Mouse (Mus musculus): ENCODE data around the gene Lrrc57.
"Not testable (repeated sequence)": the region's sequence is repeated elsewhere in the genome, so short reads cannot be mapped to it uniquely, and the experiment has no call there.

DNA sequence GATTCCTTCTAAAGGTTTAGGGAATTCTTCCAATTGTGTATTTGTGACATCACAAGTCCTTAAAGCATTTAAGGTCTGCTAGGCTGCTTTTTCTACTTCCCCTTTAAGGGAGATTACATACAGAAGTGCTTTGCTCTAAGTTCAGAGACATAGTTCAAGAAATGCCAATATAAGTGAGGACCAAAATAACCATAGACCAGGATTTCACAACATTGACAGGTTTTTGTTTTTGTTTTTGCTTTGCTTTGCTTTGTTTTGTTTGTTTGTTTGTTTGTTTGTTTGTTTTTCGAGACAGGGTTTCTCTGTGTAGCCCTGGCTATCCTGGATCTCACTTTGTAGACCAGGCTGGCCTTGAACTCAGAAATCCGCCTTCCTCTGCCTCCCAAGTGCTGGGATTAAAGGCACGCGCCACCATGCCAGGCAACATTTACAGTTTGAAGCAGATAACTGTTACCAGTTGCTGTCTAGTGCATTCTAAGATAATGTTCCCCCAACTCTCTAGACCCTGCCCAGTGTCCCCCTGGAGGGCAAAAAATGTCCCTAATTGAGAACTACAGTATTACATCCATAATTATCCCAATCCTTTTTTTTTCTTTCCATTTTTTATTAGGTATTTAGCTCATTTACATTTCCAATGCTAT, 44.7 kb downstream of the Lrrc57 start:
- TF ChIP-seq CTCF (IDR thresholded peaks at IDR 0.05; ENCODE audit: extremely low read depth, insufficient read depth, insufficient read length, insufficient replicate concordance); POLR2A (IDR thresholded peaks at IDR 0.05; ENCODE audit: low read depth, low read length): not testable (repeated sequence)

Data from spleen, adult 2 months (tissue).